Mouse (Mus musculus): Measurements from ENCODE around the gene Fbxl17.

Gene Fbxl17

DNA sequence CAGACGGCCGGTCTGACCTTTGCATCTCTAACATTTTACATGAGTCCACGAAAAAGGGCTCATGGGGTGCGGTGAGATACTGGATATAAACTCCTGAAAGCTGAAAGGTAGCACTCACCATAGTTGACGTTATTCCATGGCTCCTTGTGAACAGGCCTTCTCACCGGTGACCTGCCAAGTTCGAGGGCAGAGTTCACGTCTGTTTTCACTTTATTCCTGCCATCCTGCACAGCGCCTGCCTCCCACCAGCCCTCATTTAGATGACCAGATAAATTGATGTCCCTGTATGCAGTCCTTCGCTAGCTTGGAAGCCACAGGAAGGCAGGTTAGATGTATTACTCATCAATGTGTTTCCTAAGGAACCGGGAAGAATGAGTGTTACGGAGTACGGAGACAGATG, 454.5 kb downstream of the Fbxl17 start:
- DNase-seq (ENCODE audit: low spot score) = no peak

DNA sequence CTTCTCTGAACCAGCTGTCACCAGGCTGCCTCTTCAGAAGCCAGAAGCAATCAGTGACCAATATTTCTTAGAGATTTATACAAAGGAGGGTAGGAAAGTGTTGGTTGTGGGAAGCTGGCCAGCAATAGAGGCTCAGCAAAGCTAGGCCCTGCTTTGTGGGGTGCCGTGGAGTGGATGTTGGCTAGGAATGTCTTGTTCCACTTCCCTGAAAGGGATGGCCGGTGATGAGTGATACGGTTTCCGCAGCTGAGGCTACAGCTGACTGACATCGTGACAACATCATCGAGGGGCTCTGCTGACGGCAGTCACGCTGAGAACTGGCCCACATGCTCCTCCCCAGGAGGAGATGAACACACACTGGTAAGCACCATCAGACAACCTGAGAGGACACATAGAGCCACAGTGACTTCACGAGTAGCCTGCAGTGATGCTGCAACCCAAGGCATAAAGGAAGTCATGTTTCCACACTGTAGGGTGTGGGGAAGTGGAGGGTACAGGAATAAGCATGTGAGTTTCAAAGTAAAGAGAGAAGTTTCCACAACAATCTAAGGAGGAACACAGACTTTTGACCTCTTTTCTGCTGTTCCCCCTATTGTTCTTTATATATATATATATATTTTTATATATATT, 456.7 kb downstream of the Fbxl17 start:
- DNase-seq (ENCODE audit: low spot score) = no peak

DNA sequence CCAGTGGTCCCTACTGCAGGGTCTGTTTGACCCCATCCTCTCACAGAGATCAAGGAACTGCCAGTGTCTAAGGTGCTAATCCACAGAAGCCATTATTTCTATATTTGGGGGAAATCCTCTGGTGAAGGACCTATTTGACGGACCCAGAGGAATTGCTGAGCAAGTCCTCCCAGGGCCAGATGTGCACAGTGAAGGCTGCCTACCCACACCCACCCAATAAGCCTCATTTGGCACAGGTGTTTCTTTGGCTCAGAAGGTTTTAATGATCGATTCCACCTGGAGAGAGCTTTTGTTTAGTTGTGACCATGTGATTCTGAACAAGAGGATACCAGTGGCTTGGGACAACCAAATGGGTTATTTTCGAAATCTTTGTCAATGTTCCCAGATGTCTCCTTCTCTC, 462.3 kb downstream of the Fbxl17 start:
- no peak for DNase-seq (ENCODE audit: low spot score)

DNA sequence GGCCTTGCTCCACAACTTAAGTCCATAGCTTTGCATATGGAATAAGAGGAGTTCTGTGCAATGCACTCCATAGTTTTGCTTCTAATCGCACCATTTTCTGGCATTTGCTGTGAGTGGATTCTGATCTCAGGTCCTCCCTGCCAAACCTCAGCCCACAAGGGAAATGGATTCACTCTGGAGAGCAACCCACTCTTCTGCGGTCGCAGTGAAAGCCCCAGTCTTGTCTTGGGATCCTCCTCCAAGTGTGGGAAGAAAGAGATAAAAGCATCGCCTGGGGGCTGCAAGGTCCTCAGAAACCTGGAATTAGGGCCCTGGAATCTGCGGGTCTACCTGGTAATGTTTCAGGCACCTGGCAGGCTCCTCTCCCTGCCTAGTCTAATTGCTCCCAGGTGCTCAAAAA, 466.7 kb downstream of the Fbxl17 start:
- DNase-seq (ENCODE audit: low spot score) = no peak

DNA sequence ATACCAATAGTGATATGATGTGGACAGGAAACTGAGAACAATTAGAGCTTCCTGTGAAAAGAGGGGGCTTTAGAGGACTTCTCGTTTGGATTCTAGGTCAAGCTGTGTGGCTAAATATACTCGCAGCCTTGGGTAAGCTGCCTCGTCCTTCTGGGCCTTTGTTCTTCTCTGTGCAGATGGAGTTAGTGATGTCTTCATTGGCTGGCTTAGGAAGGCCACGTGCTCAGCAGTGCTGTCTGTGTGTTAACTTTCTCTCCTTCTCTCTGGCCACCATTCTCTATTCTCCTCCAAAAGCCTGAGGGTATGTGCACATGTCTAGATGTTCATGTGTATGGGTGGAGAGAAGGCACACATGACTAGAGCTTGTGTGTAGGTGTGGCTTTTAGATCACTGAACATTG, 470.7 kb downstream of the Fbxl17 start:
- no peak for DNase-seq (ENCODE audit: low spot score)

DNA sequence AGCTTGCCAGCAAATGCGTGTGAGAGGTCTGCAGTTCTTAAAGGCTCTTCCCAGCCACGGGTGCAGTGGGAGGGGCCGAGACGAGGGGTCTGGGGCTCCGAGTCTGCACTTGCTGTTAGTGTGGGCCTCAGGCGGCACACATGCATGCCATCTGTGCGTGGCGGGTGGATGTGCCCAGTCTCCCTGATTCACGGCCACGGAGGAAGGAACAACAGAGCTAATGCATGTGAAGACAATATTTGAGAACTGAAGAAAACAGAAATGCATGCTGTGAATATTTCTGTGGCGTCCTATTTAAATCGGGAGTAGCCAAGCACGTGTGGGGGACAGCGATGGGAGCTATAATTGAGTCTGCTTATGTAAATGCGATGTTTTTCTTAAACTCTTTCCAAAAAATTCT, 474.6 kb downstream of the Fbxl17 start:
- DNase-seq (ENCODE audit: low spot score) = no peak

DNA sequence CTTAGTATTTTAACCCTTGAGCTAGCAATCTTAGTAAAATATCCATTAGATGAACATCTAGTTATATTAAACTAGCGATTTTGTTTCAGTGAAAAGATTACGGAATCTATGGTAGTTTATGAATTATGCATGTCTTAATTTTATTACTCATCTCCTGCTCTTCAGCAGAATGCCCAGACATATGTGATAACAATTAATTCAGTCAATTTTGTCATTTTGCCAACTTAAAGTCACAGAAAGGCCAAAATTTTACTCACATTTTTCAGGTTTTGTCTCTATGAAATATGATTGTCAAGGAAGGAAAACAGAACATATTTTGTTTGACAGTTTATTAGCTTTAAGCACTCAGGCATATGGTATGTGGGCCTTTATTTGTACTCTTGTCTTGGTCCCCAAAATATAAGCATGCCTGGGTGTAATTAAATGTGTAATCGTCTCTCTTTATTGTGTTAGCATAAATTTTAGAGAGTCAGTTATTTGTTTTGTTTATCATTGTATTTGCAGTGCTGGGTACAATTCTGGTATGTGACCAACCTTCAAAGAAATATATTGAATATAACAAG, 482.1 kb downstream of the Fbxl17 start:
- no peak for DNase-seq (ENCODE audit: low spot score)

DNA sequence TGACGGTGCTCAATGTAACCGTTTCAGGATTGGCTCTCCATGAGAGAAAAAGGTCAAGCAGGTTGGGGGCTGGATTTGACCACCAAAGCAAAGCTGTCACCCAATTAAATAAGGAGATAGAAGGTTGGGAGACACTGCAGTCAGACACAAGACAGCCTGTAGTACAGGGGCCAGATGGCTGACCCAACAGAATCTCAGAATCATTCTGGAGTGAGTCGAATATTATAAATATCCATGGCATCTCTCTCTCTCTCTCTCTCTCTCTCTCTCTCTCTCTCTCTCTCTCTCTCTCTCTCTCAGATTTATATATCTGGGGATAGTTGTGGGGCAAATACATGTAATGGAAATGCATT, 487.3 kb downstream of the Fbxl17 start:
- no peak for DNase-seq (ENCODE audit: low spot score)

DNA sequence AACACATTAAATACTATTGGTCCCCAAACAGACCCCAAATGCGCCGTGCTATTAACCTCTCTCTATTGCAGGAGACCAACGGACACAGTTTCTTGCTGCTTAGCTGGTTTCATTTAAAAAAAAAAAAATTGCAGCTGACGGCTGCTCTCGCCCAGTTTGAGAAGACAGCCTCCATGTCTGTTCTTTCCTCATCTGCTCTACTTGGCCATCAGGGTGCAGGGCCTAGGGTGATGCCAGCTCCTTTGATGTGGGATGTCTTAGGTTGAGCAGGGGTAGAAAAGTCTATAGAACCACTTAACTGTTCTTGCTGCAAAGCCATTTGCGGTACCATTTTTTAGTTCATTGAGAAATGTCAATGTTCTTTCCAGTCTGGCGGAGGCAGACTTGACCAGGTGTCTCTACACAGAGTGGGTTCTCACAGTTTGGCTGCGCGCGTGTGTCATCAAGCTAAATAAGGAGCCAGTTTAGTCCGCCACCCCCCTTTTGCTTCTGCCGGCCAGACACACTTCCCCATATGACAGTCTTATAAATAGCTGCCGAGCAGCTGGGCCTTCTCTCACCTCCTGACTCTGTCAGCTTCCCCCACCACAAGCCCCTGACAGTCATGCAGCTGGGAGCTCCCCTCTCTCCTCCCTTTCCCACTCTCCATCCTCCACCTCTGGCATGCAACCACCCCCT, 487.8 kb downstream of the Fbxl17 start:
- DNase-seq (ENCODE audit: low spot score) = no peak

DNA sequence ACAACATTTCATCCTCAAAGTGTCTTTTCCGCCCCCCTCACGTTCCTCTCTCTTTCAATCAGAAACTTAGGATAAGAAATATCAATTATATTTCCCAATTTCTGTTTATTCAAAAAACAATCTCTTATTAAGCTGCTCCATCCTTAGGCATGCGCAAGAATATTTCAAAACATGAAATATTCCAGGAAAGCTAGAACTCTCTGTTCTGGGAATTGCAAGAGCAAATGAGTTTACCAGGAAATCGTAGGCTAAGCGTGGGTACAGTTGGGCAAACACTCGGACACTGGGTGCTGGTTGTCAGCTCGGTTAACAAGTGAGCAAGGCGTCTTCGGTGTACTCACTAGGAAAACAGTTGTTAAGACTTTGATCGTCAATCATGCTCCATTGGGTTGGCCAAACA, 489.0 kb downstream of the Fbxl17 start:
- no peak for DNase-seq (ENCODE audit: low spot score)

DNA sequence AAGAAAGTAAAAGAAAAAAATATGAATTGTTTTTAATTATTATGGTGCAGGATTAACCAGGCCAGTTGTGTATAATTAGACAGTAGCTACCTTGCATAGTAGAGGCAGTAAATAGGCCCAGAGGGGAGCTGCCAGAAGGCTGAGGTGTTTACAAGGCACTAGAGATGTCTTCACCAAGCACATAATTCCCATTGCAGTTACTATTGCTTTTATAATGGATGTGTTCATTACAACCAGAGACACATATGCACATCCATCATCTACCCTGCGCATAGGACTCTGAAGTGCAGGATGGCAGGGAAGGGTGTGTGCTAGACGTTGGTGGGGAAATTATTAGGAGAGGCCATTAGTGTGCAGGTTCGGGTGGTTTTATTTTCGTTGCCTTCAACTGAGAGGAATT, 491.0 kb downstream of the Fbxl17 start:
- no peak for DNase-seq (ENCODE audit: low spot score)

DNA sequence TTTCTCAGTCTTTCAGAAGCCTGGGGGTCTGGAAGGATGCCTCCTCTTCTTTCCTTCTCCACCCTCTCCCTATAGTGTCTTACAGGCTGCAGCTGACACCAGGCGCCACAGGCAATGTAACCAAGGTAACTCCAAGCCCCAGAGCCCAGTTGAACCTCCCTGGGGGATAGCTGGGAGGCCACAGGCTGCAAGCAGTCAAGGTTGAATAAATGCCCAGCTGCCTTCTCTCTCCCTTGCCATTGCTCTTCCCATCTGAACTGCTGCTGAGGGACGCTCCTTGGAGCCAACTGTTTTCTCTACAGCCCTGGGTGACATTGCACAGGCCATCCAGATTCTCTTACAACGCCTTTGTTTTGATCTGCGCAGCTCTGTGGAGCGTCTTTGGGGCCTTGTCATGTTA, 491.5 kb downstream of the Fbxl17 start:
- no peak for DNase-seq (ENCODE audit: low spot score)

DNA sequence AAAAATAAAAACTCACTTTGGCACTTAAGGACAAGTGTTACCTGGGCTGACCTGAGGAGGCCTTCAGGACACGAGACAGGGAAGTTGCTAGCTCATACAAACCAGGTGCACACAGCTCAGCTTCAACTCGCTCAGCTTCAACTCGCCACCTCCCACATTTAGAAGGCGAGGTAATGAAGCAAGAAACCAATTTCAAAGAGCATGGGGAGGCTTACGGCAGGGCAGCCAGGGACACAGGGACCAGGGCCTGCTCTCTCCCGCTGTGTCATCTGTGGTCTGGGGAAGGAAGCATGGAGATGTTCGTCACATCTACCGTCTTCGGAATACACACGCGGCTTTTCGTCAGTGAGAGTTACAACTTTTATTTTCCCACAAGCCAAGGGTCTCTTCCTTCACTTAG, 491.9 kb downstream of the Fbxl17 start:
- DNase-seq (ENCODE audit: low spot score) = no peak
